Mouse (Mus musculus): Measurements from ENCODE around the gene Src. TPM values are rescaled to one million over a fixed set of nuclear protein-coding genes. Genes with fewer than 3 reads are reported as not detected.
A peak's percentile ranks its signal among the peaks of the same experiment; 100 is the strongest.
"Not testable (repeated sequence)": the region's sequence is repeated elsewhere in the genome, so short reads cannot be mapped to it uniquely, and the experiment has no call there.

Gene Src
- 1 to 10 TPM; 4.2 to 4.8 TPM for total RNA-seq (2021)
- long read RNA-seq, experiment 1 = 0 reads
- long read RNA-seq, experiment 2, partial matches to known transcripts = 0 of 1 reads
- long read RNA-seq, experiment 2, other reads (novel, unspliced or antisense) = 1 of 1 reads

DNA sequence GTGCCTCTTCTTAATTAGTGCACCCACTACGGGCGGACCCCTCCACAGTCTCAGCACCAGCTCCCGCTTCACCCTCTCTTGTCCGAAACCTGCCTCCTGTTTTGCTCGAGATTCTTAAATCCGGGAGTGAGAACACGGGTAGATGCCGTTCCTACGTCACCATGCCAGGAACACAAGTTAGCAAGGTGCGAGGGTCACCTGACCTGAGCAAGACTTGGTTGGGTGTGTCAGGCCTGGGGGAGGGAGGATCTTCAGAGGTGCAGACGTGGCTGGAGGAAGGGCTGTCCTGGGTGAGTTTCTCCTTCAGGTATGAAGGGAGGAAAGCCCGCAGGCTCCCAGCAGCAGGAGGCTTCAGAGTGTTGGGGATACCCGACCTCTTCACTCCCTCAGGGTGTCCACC is at the start of gene Src:
Gene Src, plus strand, starts transcription at position 239 of the 400 bp plus-strand sequence.
- no peak for DNase-seq

DNA sequence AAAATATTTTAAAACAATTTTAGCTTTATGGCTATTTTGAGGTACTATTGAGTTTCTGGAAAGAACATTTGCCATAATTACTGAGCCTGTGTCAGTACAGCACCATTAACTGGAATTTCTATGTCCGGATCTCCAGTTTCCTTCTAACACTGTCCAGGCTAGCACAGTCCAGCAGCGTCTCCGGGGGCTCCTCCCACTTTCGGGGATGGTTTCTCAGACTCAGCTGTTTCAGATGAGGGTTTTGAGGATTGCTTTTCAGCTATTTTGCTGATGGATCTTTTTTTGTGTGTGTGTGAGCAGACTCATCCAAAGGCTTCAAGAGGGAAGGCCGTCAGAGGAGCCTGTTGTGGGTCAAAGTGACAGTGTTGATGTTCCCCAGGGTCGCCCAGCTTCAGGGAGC is 46.5 kb upstream of the Src start:
- peak in 1 of 2 experiments; percentile 50 for DNase-seq

GRCm38 (mm10) chr2:157373681-157374080 is 44.6 kb upstream of the Src start:
- DNase-seq = peak in 1 of 2 experiments; percentile 31

DNA sequence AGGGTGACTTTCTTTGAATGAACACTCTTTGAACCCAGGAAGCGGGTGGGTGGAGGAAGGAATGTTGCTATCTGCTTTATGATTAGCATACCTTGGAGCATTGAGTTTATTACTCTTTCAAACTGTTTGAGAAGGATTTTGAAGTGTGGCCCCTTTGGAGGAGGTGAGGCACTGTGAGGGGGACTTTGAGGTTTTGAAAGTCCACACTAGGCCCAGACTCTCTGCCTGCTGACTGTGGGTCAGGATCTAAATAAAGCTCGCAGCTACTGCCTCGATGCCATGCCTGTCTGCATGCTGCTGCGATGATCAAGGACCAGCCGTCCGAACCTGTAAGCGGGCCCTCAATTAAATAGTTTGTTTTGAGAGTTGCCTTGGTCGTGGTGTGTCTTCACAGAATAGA is 43.2 kb upstream of the Src start:
- no peak for DNase-seq

DNA sequence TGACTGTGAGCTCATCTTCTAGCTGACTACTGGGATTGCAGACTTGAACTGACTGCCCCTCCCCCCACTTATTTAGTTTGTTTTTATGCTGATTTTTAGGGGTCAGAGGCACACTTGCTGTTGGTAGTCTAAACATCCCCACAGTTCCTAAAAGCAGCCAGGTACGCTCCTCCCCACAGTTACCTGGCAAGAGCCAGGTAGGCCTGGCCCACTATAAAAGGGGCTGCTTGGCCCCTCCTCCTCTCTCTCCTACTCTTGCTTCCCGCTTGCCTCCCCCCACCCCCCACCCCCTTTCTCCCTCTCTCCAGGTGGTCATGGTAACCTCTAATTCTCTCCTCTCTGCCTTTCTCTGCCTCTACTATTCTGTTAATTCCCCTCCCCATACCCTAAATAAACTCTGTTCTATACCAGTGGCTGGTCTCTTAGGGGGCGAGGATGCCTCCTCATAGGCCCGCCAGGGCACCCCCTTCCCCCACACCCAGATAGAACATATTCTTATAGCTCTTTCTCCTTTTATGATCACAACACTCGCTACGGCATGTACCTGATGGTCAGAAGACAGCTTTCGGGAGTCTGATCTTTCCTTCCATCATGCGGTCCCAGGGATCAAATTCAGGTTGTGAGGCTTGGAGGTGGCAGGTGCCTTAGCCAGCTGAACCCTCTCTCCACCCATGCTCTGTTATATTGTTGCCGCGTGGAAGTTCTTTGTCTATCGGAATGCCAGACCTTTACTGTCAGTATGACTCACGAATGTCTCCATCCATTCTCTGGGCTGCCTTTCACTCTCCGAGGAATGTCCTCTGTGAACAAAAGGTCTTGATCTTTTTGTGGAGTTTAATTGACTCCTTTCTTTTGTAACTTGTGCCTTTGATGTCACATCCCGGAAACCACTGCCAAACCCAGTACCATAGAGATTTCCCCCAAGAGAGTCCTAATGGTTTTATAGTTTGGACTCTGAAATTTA is 42.2 kb upstream of the Src start:
- no peak for DNase-seq

GRCm38 (mm10) chr2:157376995-157377394 is 41.2 kb upstream of the Src start:
- DNase-seq = no peak

GRCm38 (mm10) chr2:157384836-157385235 is 33.4 kb upstream of the Src start:
- DNase-seq = no peak

DNA sequence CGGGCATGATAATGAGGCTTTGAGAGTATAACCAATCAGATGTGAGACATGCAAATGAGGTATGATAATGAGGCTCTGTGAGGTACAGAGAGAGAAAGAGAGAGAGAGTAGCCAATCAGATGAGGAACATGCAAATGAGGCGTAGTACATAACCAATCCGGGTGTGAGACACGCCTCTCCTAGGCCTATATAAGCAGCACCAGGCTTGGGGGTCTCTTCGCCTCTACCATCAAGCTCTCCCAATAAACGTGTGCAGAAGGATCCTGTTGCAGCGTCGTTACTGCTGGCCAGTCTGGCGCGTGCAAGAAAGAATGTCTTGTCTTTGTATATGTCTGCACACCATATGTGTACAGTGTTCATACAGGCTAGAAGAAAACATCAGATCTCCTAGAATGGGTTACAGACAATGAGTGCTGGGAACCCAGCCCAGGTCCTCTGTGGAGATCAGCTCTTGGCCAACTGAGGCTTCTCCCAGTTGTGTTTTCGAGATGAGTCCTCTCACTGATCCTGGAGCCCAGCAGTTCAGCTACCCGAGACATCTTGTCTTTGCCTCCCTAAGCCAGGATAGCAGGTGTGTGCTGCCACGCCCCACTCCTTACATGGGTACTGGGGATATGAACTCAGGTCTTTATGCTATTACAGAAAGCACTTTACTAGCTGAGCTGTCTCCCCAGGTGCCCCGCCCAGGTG is 29.2 kb upstream of the Src start:
- DNase-seq = not testable (repeated sequence)

DNA sequence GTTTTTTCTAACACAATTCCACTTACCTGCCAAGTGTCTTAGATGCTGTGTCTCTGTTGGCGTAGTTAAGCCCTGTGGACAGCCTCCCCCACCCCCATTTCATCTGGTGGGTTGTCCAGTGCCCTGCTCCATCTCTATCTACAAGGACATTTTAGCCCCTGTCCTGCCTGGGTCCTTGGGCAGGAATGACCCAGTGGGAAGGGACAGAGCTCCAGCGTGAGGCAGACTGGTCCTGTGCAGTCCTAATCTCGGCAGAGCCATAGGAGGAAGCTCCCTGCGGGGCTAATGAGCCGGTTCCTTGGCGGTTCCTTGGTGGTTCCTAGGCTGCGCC is 28.7 kb upstream of the Src start:
- DNase-seq = no peak

GRCm38 (mm10) chr2:157392331-157392730 is 25.9 kb upstream of the Src start:
- DNase-seq = no peak

DNA sequence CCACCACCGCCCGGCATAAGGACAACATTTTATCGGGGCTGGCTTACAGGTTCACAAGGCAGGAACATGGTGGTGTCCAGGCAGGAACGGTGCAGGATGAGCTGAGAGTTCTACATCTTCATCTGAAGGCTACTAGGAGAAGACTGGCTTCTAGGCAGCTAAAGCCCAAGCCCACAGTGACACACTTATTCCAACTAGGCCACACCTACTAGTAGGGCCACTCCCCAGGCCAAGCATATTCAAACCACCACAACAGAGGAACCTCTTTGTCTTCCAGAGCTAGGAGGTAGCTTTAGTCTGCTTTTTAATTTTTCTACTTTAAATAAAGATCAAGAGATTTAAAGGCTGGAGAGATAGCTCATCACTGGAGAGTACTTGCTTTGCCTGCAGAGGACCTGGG is 24.7 kb upstream of the Src start:
- no peak for DNase-seq

GRCm38 (mm10) chr2:157394868-157395267 is 23.4 kb upstream of the Src start:
- no peak for DNase-seq

- no peak for DNase-seq
Measured at GRCm38 (mm10) chr2:157395371-157395770, 22.9 kb upstream of the Src start.

GRCm38 (mm10) chr2:157395960-157396359 is 22.3 kb upstream of the Src start:
- DNase-seq = peak in 1 of 2 experiments; percentile 31

DNA sequence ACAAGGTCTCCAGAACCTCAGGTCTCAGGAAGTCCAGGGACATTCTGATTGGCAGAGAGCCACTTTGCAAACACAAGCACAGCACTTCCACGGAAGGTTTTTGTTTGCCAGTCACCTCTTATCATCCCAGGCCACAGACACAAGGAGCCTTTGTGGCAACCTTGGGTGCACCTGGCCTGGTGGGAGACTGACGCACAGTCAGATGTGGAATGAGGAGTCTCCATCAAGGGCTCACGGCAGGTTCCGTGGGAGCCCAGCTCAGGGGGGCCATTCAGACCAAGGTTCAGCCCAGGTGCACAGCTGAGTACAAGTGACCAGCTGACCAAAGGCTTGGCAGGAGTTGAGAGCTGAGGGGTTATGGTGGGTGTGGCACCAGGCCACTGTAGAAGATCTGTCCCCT is 20.9 kb upstream of the Src start:
- DNase-seq = no peak

- no peak for DNase-seq
Measured at GRCm38 (mm10) chr2:157398539-157398938, 19.7 kb upstream of the Src start.

- peak; percentile 36 to 37 for DNase-seq
Measured at GRCm38 (mm10) chr2:157399797-157400196, 18.4 kb upstream of the Src start.

GRCm38 (mm10) chr2:157400491-157400890 is 17.8 kb upstream of the Src start:
- no peak for DNase-seq

DNA sequence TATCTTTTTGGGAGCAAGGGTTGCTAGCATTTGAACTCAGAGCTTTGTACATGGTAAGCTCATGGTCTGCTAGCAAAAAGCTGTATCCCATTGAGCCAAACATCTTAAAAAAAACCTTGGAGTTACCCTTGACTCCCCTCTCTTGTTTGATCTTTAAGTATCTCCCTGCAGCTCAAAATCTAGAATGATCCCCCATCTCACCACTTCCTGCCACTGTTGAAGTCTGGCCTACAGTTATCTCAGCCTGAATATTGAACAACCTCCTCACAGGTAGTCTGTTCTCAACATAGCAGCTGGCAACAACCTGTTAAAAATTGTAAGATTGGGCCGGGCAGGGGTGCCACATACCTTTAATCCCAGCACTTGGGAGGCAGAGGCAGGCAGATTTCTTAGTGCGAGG is 17.0 kb upstream of the Src start:
- DNase-seq = no peak

- DNase-seq = peak; percentile 78 to 86
Measured at GRCm38 (mm10) chr2:157407596-157407995, 10.6 kb upstream of the Src start.

- no peak for DNase-seq
Measured at GRCm38 (mm10) chr2:157409793-157410533, 8.3 kb upstream of the Src start.

- peak in 1 of 2 experiments; percentile 61 for DNase-seq
Measured at GRCm38 (mm10) chr2:157411151-157411693, 7.0 kb upstream of the Src start.

All from heart, adult 18-20 months (tissue).